Mouse (Mus musculus): ENCODE results near the gene Ikzf4.

Ikzf4 gene

GRCm38 (mm10) chr10:128645111-128646011 lies at the start of gene Ikzf4:
Gene Ikzf4 (minus strand): TSS chr10:128645991.
- DNase-seq (ENCODE audit: low spot score): peak; percentile 80

- no peak for DNase-seq (ENCODE audit: low spot score)
Observed at GRCm38 (mm10) chr10:128695411-128695991, 49.7 kb upstream of the Ikzf4 start.

- peak; percentile 82 for DNase-seq (ENCODE audit: low spot score)
Observed at GRCm38 (mm10) chr10:128674469-128675008, 28.7 kb upstream of the Ikzf4 start.

- DNase-seq (ENCODE audit: low spot score): peak; percentile 93
Observed at GRCm38 (mm10) chr10:128673763-128674468, 28.1 kb upstream of the Ikzf4 start, which contains the start of gene Suox. Gene Suox (minus strand): TSS chr10:128674073.

GRCm38 (mm10) chr10:128671148-128671547 lies 25.4 kb upstream of the Ikzf4 start:
- DNase-seq (ENCODE audit: low spot score): no peak

- DNase-seq (ENCODE audit: low spot score): no peak
Observed at GRCm38 (mm10) chr10:128668790-128669672, 23.2 kb upstream of the Ikzf4 start.

GRCm38 (mm10) chr10:128665806-128666205 lies 20.0 kb upstream of the Ikzf4 start:
- DNase-seq (ENCODE audit: low spot score): no peak

- DNase-seq (ENCODE audit: low spot score): no peak
Observed at GRCm38 (mm10) chr10:128665307-128665706, 19.5 kb upstream of the Ikzf4 start.

- no peak for DNase-seq (ENCODE audit: low spot score)
Observed at GRCm38 (mm10) chr10:128664808-128665207, 19.0 kb upstream of the Ikzf4 start.

GRCm38 (mm10) chr10:128663441-128664220 lies 17.8 kb upstream of the Ikzf4 start:
- no peak for DNase-seq (ENCODE audit: low spot score)

GRCm38 (mm10) chr10:128662465-128662864 lies 16.7 kb upstream of the Ikzf4 start:
- peak; percentile 32 for DNase-seq (ENCODE audit: low spot score)

- DNase-seq (ENCODE audit: low spot score): no peak
Observed at GRCm38 (mm10) chr10:128659490-128659889, 13.7 kb upstream of the Ikzf4 start.

GRCm38 (mm10) chr10:128657844-128658243 lies 12.1 kb upstream of the Ikzf4 start:
- no peak for DNase-seq (ENCODE audit: low spot score)

GRCm38 (mm10) chr10:128656731-128657130 lies 10.9 kb upstream of the Ikzf4 start:
- DNase-seq (ENCODE audit: low spot score): no peak

GRCm38 (mm10) chr10:128655254-128655653 lies 9.5 kb upstream of the Ikzf4 start:
- no peak for DNase-seq (ENCODE audit: low spot score)

GRCm38 (mm10) chr10:128653866-128654265 lies 8.1 kb upstream of the Ikzf4 start:
- DNase-seq (ENCODE audit: low spot score): no peak

- peak; percentile 74 for DNase-seq (ENCODE audit: low spot score)
Observed at GRCm38 (mm10) chr10:128646139-128647089, 623 bp upstream of the Ikzf4 start.

GRCm38 (mm10) chr10:128642749-128643148 lies 3.0 kb downstream of the Ikzf4 start:
- DNase-seq (ENCODE audit: low spot score): no peak

GRCm38 (mm10) chr10:128641871-128642270 lies 3.9 kb downstream of the Ikzf4 start:
- no peak for DNase-seq (ENCODE audit: low spot score)
